Mouse (Mus musculus) midbrain, embryonic 10.5 days (tissue): Measurements from ENCODE around the gene Gm3512. TPM values are rescaled to one million over a fixed set of nuclear protein-coding genes. Genes with fewer than 3 reads are reported as not detected.
"Not testable (repeated sequence)": the region's sequence is repeated elsewhere in the genome, so short reads cannot be mapped to it uniquely, and the experiment has no call there.

Source experiments
- DNase-seq: peaks from one replicate; pipeline ENCODE4 v3.0.0-alpha.2; 2017; ENCODE audit warnings: low spot score
- H3K27ac ChIP-seq: fragments of 300-500 bp; sonication (generic); replicated peaks from 2 replicates; pipeline ENCODE4 v1.5.1; 2016; ENCODE audit warnings: mild to moderate bottlenecking
- H3K27me3 ChIP-seq: fragments of 300-500 bp; sonication (generic); 2 replicates; pipeline ENCODE4 v1.6.1; 2016; ENCODE audit warnings: low read depth, mild to moderate bottlenecking; ENCODE audit not compliant: poor library complexity, severe bottlenecking
- H3K36me3 ChIP-seq: fragments of 300-500 bp; sonication (generic); 2 replicates; pipeline ENCODE4 v1.6.1; 2016; ENCODE audit warnings: mild to moderate bottlenecking, moderate library complexity
- H3K4me1 ChIP-seq: fragments of 300-500 bp; sonication (generic); 2 replicates; pipeline ENCODE4 v1.6.1; 2016
- H3K4me3 ChIP-seq: fragments of 300-500 bp; sonication (generic); 2 replicates; pipeline ENCODE4 v1.5.1; 2016; ENCODE audit warnings: mild to moderate bottlenecking, moderate library complexity
- H3K9me3 ChIP-seq: fragments of 300-500 bp; sonication (generic); replicated peaks from 2 replicates; pipeline ENCODE4 v1.6.1; 2016; ENCODE audit warnings: mild to moderate bottlenecking
- WGBS: fragments of 180-500 bp; shearing (Covaris S2); methylation state at CpG from one replicate; pipeline ENCODE4 v1.1.7; 2016; 5-methylcytosine and 5-hydroxymethylcytosine counted together
- polyA plus RNA-seq: library from polyadenylated mRNA; unstranded; fragments of >200 nt; fragmentation: Nextera tagmentation; extraction: Ambion mirVana; gene quantifications from 2 replicates; pipeline ENCODE4 v1.2.1, GENCODE M21; 2016

The Gm3512 gene
- polyA plus RNA-seq: 4.0 and 4.1 TPM in 2 replicates

DNA sequence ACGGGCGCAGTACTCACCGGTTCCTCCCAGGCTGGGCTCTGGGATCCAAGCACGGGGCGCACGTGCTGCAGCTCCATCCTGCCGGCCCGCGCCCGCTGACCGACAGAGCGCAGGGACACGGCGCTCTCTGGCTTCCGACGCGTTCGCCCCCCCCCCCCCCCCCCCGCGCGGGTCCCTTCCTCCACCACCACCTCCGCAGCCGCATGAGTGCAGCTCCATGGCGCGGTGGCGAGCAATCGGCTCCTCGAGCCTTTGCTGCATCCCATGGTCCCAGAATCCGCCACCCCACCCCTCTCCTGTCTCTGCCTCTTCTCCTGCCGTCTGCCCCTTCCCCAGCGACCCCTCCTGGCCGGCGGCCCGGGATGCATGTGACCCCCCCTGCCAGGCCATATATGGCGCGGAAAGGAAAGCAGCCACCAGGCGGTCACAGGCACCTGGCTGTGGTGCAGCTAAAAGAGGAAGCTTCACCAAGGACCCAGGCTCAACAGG, at the start of gene Gm3512:
Gene Gm3512, minus strand, starts transcription at position 51 of the 489 bp plus-strand sequence.
- not testable (repeated sequence) for H3K36me3 ChIP-seq, H3K4me1 ChIP-seq, H3K4me3 ChIP-seq, DNase-seq, H3K27me3 ChIP-seq, H3K27ac ChIP-seq, H3K9me3 ChIP-seq
- WGBS: no CpG with 5 or more reads among the region's 37 CpGs

DNA sequence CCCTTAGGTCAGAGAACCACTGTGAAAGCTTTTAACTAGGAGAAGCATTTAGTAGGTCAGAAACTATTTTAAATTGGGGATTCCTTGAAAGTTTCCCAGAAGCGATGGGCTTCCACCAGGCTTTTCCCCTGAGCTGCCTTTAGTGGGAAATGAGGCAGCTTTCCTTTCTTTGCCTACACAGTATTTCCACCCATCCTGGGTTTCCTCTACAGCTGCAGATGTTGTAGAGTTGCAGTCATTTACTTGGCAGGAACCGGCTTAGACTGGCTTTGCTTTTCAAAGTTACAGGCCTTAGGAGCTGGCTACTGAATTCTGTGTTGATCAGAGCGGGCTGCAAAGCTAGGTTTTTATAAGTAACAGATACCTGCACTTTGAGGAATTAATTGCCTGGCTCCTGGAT, 25.7 kb upstream of the Gm3512 start:
- H3K4me3 ChIP-seq, H3K36me3 ChIP-seq, H3K27me3 ChIP-seq, DNase-seq, H3K27ac ChIP-seq, H3K4me1 ChIP-seq, H3K9me3 ChIP-seq: not testable (repeated sequence)
- 88% methylated on average over 3 of the region's 3 CpGs for WGBS

DNA sequence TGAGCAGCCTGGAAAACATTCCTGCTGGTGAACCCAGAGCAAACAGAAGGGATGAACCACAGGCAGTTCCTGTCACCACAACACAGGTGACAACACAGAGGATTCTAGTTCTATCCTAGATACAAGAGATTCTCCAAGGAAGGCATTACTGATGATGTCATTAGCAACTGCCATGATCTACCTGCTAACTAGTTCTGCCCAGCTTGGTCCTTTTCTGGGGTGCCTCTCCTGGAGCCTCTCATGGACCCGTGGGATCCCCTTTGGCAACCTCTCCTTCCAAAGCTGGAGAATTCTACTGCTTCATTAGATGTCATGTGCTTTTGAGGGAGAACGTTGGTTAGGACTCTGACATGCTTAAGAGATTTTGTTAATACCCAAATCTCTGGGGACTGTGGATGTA, 20.1 kb upstream of the Gm3512 start, which contains the start of gene Gm16434:
Gene Gm16434, minus strand, starts transcription at position 101 of the 400 bp plus-strand sequence.
- H3K4me3 ChIP-seq, H3K9me3 ChIP-seq, H3K4me1 ChIP-seq, H3K27ac ChIP-seq, H3K36me3 ChIP-seq, H3K27me3 ChIP-seq, DNase-seq: not testable (repeated sequence)
- no CpG with 5 or more reads among the region's 2 CpGs for WGBS

DNA sequence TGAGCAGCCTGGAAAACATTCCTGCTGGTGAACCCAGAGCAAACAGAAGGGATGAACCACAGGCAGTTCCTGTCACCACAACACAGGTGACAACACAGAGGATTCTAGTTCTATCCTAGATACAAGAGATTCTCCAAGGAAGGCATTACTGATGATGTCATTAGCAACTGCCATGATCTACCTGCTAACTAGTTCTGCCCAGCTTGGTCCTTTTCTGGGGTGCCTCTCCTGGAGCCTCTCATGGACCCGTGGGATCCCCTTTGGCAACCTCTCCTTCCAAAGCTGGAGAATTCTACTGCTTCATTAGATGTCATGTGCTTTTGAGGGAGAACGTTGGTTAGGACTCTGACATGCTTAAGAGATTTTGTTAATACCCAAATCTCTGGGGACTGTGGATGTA, 49.0 kb downstream of the Gm3512 start, which contains the start of gene Gm6676:
Gene Gm6676, minus strand, starts transcription at position 101 of the 400 bp plus-strand sequence.
- not testable (repeated sequence) for H3K9me3 ChIP-seq, H3K4me1 ChIP-seq, H3K27ac ChIP-seq, H3K36me3 ChIP-seq, H3K4me3 ChIP-seq, DNase-seq, H3K27me3 ChIP-seq
- no CpG with 5 or more reads among the region's 2 CpGs for WGBS

DNA sequence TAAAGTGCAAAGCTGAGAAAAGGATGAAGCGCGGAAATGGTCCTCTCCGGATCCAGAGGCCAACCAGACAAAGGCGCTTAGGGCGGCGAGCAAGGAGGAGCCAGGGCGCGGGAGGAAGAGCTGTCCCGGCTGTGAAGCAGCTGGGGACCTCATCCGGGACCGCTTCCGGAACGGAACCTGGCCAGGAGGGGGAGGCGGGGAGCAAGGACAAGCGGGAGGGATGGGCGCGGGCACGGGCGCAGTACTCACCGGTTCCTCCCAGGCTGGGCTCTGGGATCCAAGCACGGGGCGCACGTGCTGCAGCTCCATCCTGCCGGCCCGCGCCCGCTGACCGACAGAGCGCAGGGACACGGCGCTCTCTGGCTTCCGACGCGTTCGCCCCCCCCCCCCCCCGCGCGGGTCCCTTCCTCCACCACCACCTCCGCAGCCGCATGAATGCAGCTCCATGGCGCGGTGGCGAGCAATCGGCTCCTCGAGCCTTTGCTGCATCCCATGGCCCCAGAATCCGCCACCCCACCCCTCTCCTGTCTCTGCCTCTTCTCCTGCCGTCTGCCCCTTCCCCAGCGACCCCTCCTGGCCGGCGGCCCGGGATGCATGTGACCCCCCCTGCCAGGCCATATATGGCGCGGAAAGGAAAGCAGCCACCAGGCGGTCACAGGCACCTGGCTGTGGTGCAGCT, 69.1 kb downstream of the Gm3512 start:
- not testable (repeated sequence) for H3K4me1 ChIP-seq, H3K9me3 ChIP-seq, H3K27me3 ChIP-seq, H3K36me3 ChIP-seq
- H3K27ac ChIP-seq: peak overlapping the region; percentile 92
- H3K4me3 ChIP-seq: peak overlapping the region; percentile 59
- WGBS: 0% methylated on average over 13 of the region's 54 CpGs
- peak; percentile 61 for DNase-seq

Other genes with a start within 250 kb of the Gm3512 start
- gene Gm6356, start 200.7 kb downstream of the Gm3512 start, polyA plus RNA-seq: not detected in 2 replicates
- 0.98 and 1.4 TPM in 2 replicates for gene Gm10406, start 147.1 kb downstream of the Gm3512 start, polyA plus RNA-seq
- not detected in 2 replicates for gene Gm3685, start 129.6 kb downstream of the Gm3512 start, polyA plus RNA-seq
- gene Gm3696, start 73.9 kb downstream of the Gm3512 start, polyA plus RNA-seq: 1.4 and 2.4 TPM in 2 replicates
- gene Gm6676, start 49.1 kb downstream of the Gm3512 start, polyA plus RNA-seq: not detected in 2 replicates
- gene Gm16434, start 20.0 kb upstream of the Gm3512 start, polyA plus RNA-seq: not detected in 2 replicates
- gene Gm3727, start 90.2 kb upstream of the Gm3512 start, polyA plus RNA-seq: not detected in 2 replicates
- 1.7 and 1.9 TPM in 2 replicates for gene Gm3739, start 140.5 kb upstream of the Gm3512 start, polyA plus RNA-seq
- not detected in 2 replicates for gene Gm5797, start 157.9 kb upstream of the Gm3512 start, polyA plus RNA-seq
- gene Gm8374, start 190.6 kb upstream of the Gm3512 start, polyA plus RNA-seq: not detected in 2 replicates